Mouse (Mus musculus): ENCODE results near the gene Tmem178. TPM values are rescaled to one million over a fixed set of nuclear protein-coding genes. Genes with fewer than 3 reads are reported as not detected.

Tmem178 gene
- polyA plus RNA-seq, 1 experiment, result not detected

- Histone ChIP-seq H3K36me3 (replicated peaks; ENCODE audit: low read length) (no peaks in the 10 kb centered on the region), H3K4me3 (replicated peaks) (no peak overlapping the region), H3K27me3 (replicated peaks) (peaks cover 15% of the 10 kb centered on the region), H3K4me1 (no peaks in the 10 kb centered on the region), H3K9me3 (no peaks in the 10 kb centered on the region)
- no peak for TF ChIP-seq GATA1 (IDR thresholded peaks at IDR 0.05; ENCODE audit: borderline replicate concordance, low read length)
- no peak for TF ChIP-seq FLI1 (IDR thresholded peaks at IDR 0.05; ENCODE audit: low read length)
Measured at GRCm38 (mm10) chr17:80981721-80982411, 37.4 kb downstream of the Tmem178 start.

- Histone ChIP-seq H3K4me1 (no peaks in the 10 kb centered on the region), H3K27me3 (replicated peaks) (peaks cover 15% of the 10 kb centered on the region), H3K9me3 (no peaks in the 10 kb centered on the region), H3K4me3 (replicated peaks) (no peak overlapping the region), H3K36me3 (replicated peaks; ENCODE audit: low read length) (no peaks in the 10 kb centered on the region)
- TF ChIP-seq FLI1 (IDR thresholded peaks at IDR 0.05; ENCODE audit: low read length), result no peak
- no peak for TF ChIP-seq GATA1 (IDR thresholded peaks at IDR 0.05; ENCODE audit: borderline replicate concordance, low read length)
Measured at GRCm38 (mm10) chr17:80982412-80982787, 38.0 kb downstream of the Tmem178 start.

- Histone ChIP-seq H3K27me3 (replicated peaks) (peaks cover 15% of the 10 kb centered on the region), H3K4me1 (no peaks in the 10 kb centered on the region), H3K4me3 (replicated peaks) (no peak overlapping the region), H3K36me3 (replicated peaks; ENCODE audit: low read length) (no peaks in the 10 kb centered on the region), H3K9me3 (no peaks in the 10 kb centered on the region)
- TF ChIP-seq GATA1 (IDR thresholded peaks at IDR 0.05; ENCODE audit: borderline replicate concordance, low read length) (no peak), FLI1 (IDR thresholded peaks at IDR 0.05; ENCODE audit: low read length) (no peak)
Measured at GRCm38 (mm10) chr17:80982976-80983375, 38.5 kb downstream of the Tmem178 start.

- Histone ChIP-seq H3K27me3 (replicated peaks) (peaks cover 8% of the 10 kb centered on the region), H3K4me3 (replicated peaks) (no peak overlapping the region), H3K4me1 (peaks cover under 1% of the 10 kb centered on the region; the same call in 1 of the 2 replicates), H3K36me3 (replicated peaks; ENCODE audit: low read length) (no peaks in the 10 kb centered on the region), H3K9me3 (peaks cover 6% of the 10 kb centered on the region)
- TF ChIP-seq GATA1 (IDR thresholded peaks at IDR 0.05; ENCODE audit: borderline replicate concordance, low read length) (no peak), FLI1 (IDR thresholded peaks at IDR 0.05; ENCODE audit: low read length) (no peak)
Measured at GRCm38 (mm10) chr17:80991535-80992127, 47.2 kb downstream of the Tmem178 start.

GRCm38 (mm10) chr17:80997226-80997625, 52.8 kb downstream of the Tmem178 start:
- no peaks in the 10 kb centered on the region for H3K36me3 ChIP-seq (replicated peaks; ENCODE audit: low read length)
- H3K9me3 ChIP-seq, result peaks cover 16% of the 10 kb centered on the region
- H3K4me3 ChIP-seq (replicated peaks), result no peak overlapping the region

GRCm38 (mm10) chr17:80998958-80999357, 54.5 kb downstream of the Tmem178 start:
- Histone ChIP-seq H3K4me1 (peaks cover 13% of the 10 kb centered on the region), H3K27me3 (replicated peaks) (peaks cover 3% of the 10 kb centered on the region), H3K36me3 (replicated peaks; ENCODE audit: low read length) (no peaks in the 10 kb centered on the region), H3K4me3 (replicated peaks) (no peak overlapping the region), H3K9me3 (peaks cover 16% of the 10 kb centered on the region)
- no peak for TF ChIP-seq FLI1 (IDR thresholded peaks at IDR 0.05; ENCODE audit: low read length)
- TF ChIP-seq GATA1 (IDR thresholded peaks at IDR 0.05; ENCODE audit: borderline replicate concordance, low read length), result no peak

More at GRCm38 (mm10) chr17:80997226-80997625, 52.8 kb downstream of the Tmem178 start:
- H3K4me1 ChIP-seq, result peaks cover 13% of the 10 kb centered on the region
- TF ChIP-seq FLI1 (IDR thresholded peaks at IDR 0.05; ENCODE audit: low read length), result no peak
- no peak for TF ChIP-seq GATA1 (IDR thresholded peaks at IDR 0.05; ENCODE audit: borderline replicate concordance, low read length)
- peaks cover 3% of the 10 kb centered on the region for H3K27me3 ChIP-seq (replicated peaks)

GRCm38 (mm10) chr17:81001010-81001409, 56.6 kb downstream of the Tmem178 start:
- TF ChIP-seq FLI1 (IDR thresholded peaks at IDR 0.05; ENCODE audit: low read length) (no peak), GATA1 (IDR thresholded peaks at IDR 0.05; ENCODE audit: borderline replicate concordance, low read length) (no peak)
- Histone ChIP-seq H3K9me3 (peaks cover 19% of the 10 kb centered on the region), H3K4me3 (replicated peaks) (no peak overlapping the region), H3K4me1 (peaks cover 13% of the 10 kb centered on the region), H3K27me3 (replicated peaks) (peaks cover 3% of the 10 kb centered on the region), H3K36me3 (replicated peaks; ENCODE audit: low read length) (no peaks in the 10 kb centered on the region)

GRCm38 (mm10) chr17:81001647-81002046, 57.2 kb downstream of the Tmem178 start:
- Histone ChIP-seq H3K36me3 (replicated peaks; ENCODE audit: low read length) (no peaks in the 10 kb centered on the region), H3K4me3 (replicated peaks) (no peak overlapping the region), H3K9me3 (peaks cover 13% of the 10 kb centered on the region), H3K27me3 (replicated peaks) (peaks cover 3% of the 10 kb centered on the region), H3K4me1 (peaks cover 11% of the 10 kb centered on the region)
- TF ChIP-seq FLI1 (IDR thresholded peaks at IDR 0.05; ENCODE audit: low read length) (no peak), GATA1 (IDR thresholded peaks at IDR 0.05; ENCODE audit: borderline replicate concordance, low read length) (no peak)

- H3K9me3 ChIP-seq, result peaks cover 11% of the 10 kb centered on the region
- H3K4me3 ChIP-seq (replicated peaks), result no peak overlapping the region
- no peak for TF ChIP-seq GATA1 (IDR thresholded peaks at IDR 0.05; ENCODE audit: borderline replicate concordance, low read length)
- no peak for TF ChIP-seq FLI1 (IDR thresholded peaks at IDR 0.05; ENCODE audit: low read length)
- H3K27me3 ChIP-seq (replicated peaks), result peaks cover 3% of the 10 kb centered on the region
- H3K4me1 ChIP-seq, result peaks cover 7% of the 10 kb centered on the region
- H3K36me3 ChIP-seq (replicated peaks; ENCODE audit: low read length), result no peaks in the 10 kb centered on the region
Measured at GRCm38 (mm10) chr17:81002130-81002529, 57.7 kb downstream of the Tmem178 start.

GRCm38 (mm10) chr17:81004454-81004853, 60.0 kb downstream of the Tmem178 start:
- Histone ChIP-seq H3K4me1 (no peaks in the 10 kb centered on the region), H3K4me3 (replicated peaks) (no peak overlapping the region), H3K36me3 (replicated peaks; ENCODE audit: low read length) (no peaks in the 10 kb centered on the region), H3K27me3 (replicated peaks) (peaks cover 11% of the 10 kb centered on the region), H3K9me3 (peaks cover 18% of the 10 kb centered on the region)
- TF ChIP-seq GATA1 (IDR thresholded peaks at IDR 0.05; ENCODE audit: borderline replicate concordance, low read length) (no peak), FLI1 (IDR thresholded peaks at IDR 0.05; ENCODE audit: low read length) (no peak)

Data from megakaryocyte, embryonic 14.5 days (primary cell).